Mouse (Mus musculus): Measurements from ENCODE around the gene Ak5. TPM values are rescaled to one million over a fixed set of nuclear protein-coding genes. Genes with fewer than 3 reads are reported as not detected.

Gene Ak5
- total and polyA plus RNA-seq, 2 experiments from 2014 or later: 0.11 TPM; not detected in 1

DNA sequence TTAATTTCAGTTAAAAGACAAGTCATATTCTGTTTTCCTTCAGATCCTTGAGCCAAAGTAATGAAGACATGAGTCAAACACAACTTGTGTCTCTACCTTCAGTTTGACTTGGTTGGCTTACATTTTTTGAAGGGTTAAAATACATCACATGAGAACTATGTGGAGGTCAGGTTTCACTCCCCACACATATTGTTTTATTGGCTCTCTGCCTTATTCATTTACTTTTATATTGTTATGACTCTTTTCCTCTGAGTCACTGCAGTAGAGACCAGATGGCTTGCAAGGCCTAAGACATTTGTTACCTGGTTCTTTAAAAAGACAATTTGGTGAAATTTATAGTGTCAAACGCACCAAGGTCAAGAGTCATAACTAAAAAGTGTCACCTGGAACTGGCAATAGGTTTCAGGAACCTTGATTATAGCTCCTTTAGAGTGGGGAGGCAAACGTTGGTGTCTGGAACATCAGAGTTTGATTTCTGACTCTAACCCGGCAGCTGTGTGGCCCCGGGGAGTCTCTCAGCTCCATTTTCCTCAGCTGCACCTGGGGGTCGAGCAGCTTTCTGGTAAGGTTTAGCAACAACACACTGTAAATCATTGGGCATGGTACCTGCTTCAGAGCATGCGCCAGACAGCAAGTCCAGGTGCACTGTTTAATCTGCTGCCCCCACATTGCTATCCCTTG is 145.4 kb downstream of the Ak5 start:
- Histone ChIP-seq H3K9me3 (replicated peaks; ENCODE audit: control insufficient read depth, low read length) (peaks cover 5% of the 10 kb centered on the region; the same call in 1 of the 2 replicates), H3K4me1 (ENCODE audit: control insufficient read depth, insufficient read depth) (no peaks in the 10 kb centered on the region), H3K9ac (replicated peaks; ENCODE audit: low read depth, low read length) (no peak overlapping the region), H3K4me2 (ENCODE audit: low read depth, low read length) (no peak overlapping the region), H3K4me3 (ENCODE audit: low read depth, low read length) (no peak overlapping the region), H3K36me3 (replicated peaks; ENCODE audit: control insufficient read depth, insufficient read depth, low read length) (no peaks in the 10 kb centered on the region), H3K27me3 (ENCODE audit: control insufficient read depth, insufficient read depth, low read length) (no peaks in the 10 kb centered on the region), H3K27ac (ENCODE audit: low read depth) (no peak overlapping the region)
- DNase-seq (ENCODE audit: low spot score) (no peak), ATAC-seq (ENCODE audit: insufficient read depth, low read depth) (no peak)
- WGBS: 74% methylated on average over 6 of the region's 6 CpGs
- TF ChIP-seq CTCF (IDR thresholded peaks at IDR 0.05; ENCODE audit: low read depth): no peak
- no peak for TF ChIP-seq EP300 (IDR thresholded peaks at IDR 0.05; ENCODE audit: low read depth)

- DNase-seq (ENCODE audit: low spot score) (no peak), ATAC-seq (ENCODE audit: insufficient read depth, low read depth) (no peak)
- Histone ChIP-seq H3K27me3 (ENCODE audit: control insufficient read depth, insufficient read depth, low read length) (no peaks in the 10 kb centered on the region), H3K36me3 (replicated peaks; ENCODE audit: control insufficient read depth, insufficient read depth, low read length) (no peaks in the 10 kb centered on the region), H3K4me1 (ENCODE audit: control insufficient read depth, insufficient read depth) (no peaks in the 10 kb centered on the region), H3K27ac (ENCODE audit: low read depth) (no peak overlapping the region), H3K4me3 (ENCODE audit: low read depth, low read length) (no peak overlapping the region), H3K9me3 (replicated peaks; ENCODE audit: control insufficient read depth, low read length) (peaks cover 5% of the 10 kb centered on the region; the same call in 1 of the 2 replicates), H3K4me2 (ENCODE audit: low read depth, low read length) (no peak overlapping the region), H3K9ac (replicated peaks; ENCODE audit: low read depth, low read length) (no peak overlapping the region)
- WGBS: 76% methylated on average over 7 of the region's 7 CpGs
- no peak for TF ChIP-seq EP300 (IDR thresholded peaks at IDR 0.05; ENCODE audit: low read depth)
- no peak for TF ChIP-seq CTCF (IDR thresholded peaks at IDR 0.05; ENCODE audit: low read depth)
Observed at GRCm38 (mm10) chr3:152521054-152521453, 147.1 kb downstream of the Ak5 start.

DNA sequence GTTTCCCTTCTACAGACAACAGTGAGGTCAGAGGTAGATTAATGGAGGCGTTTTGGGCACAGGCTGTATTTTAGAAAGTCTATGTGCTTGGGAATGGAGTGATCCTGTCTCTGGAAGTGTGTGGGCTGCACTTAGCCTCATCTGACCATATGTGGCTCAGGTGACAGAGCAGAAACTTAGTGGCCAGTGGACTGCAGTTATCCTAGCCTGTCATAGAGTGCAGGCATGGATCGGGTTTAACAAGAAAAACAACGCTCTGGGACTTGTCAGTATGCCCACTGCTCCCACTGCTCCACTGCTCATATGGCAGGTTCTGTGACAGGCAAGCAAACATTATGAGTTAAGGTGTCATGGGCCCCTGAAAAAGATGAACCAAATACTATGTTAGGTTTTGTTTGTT is 148.1 kb downstream of the Ak5 start:
- peaks cover 5% of the 10 kb centered on the region; the same call in 1 of the 2 replicates for H3K9me3 ChIP-seq (replicated peaks; ENCODE audit: control insufficient read depth, low read length)
- no peak overlapping the region for H3K4me2 ChIP-seq (ENCODE audit: low read depth, low read length)
- H3K27me3 ChIP-seq (ENCODE audit: control insufficient read depth, insufficient read depth, low read length): 0 out of 2 replicates have a peak, but pooled peaks cover 5% of the 10 kb centered on the region
- H3K9ac ChIP-seq (replicated peaks; ENCODE audit: low read depth, low read length): no peak overlapping the region
- H3K36me3 ChIP-seq (replicated peaks; ENCODE audit: control insufficient read depth, insufficient read depth, low read length): no peaks in the 10 kb centered on the region
- TF ChIP-seq EP300 (IDR thresholded peaks at IDR 0.05; ENCODE audit: low read depth) (no peak), CTCF (IDR thresholded peaks at IDR 0.05; ENCODE audit: low read depth) (no peak)
- no peak overlapping the region for H3K4me3 ChIP-seq (ENCODE audit: low read depth, low read length)
- no peak for ATAC-seq (ENCODE audit: insufficient read depth, low read depth)
- H3K27ac ChIP-seq (ENCODE audit: low read depth): no peak overlapping the region
- H3K4me1 ChIP-seq (ENCODE audit: control insufficient read depth, insufficient read depth): no peaks in the 10 kb centered on the region
- 65% methylated on average over 3 of the region's 3 CpGs for WGBS
- no peak for DNase-seq (ENCODE audit: low spot score)

GRCm38 (mm10) chr3:152519556-152519955 is 148.6 kb downstream of the Ak5 start:
- no peaks in the 10 kb centered on the region for H3K4me1 ChIP-seq (ENCODE audit: control insufficient read depth, insufficient read depth)
- no peak overlapping the region for H3K4me3 ChIP-seq (ENCODE audit: low read depth, low read length)
- no peaks in the 10 kb centered on the region for H3K36me3 ChIP-seq (replicated peaks; ENCODE audit: control insufficient read depth, insufficient read depth, low read length)
- DNase-seq (ENCODE audit: low spot score) (no peak), ATAC-seq (ENCODE audit: insufficient read depth, low read depth) (no peak)
- no peak overlapping the region for H3K4me2 ChIP-seq (ENCODE audit: low read depth, low read length)
- H3K9me3 ChIP-seq (replicated peaks; ENCODE audit: control insufficient read depth, low read length): peaks cover 5% of the 10 kb centered on the region; the same call in 1 of the 2 replicates
- H3K9ac ChIP-seq (replicated peaks; ENCODE audit: low read depth, low read length): no peak overlapping the region
- no peak overlapping the region for H3K27ac ChIP-seq (ENCODE audit: low read depth)
- 70% methylated on average over 10 of the region's 10 CpGs for WGBS
- TF ChIP-seq EP300 (IDR thresholded peaks at IDR 0.05; ENCODE audit: low read depth): no peak
- no peak for TF ChIP-seq CTCF (IDR thresholded peaks at IDR 0.05; ENCODE audit: low read depth)
- 0 out of 2 replicates have a peak, but pooled peaks cover 5% of the 10 kb centered on the region for H3K27me3 ChIP-seq (ENCODE audit: control insufficient read depth, insufficient read depth, low read length)

GRCm38 (mm10) chr3:152516569-152516968 is 151.6 kb downstream of the Ak5 start:
- TF ChIP-seq CTCF (IDR thresholded peaks at IDR 0.05; ENCODE audit: low read depth) (no peak), EP300 (IDR thresholded peaks at IDR 0.05; ENCODE audit: low read depth) (no peak)
- H3K4me1 ChIP-seq (ENCODE audit: control insufficient read depth, insufficient read depth): no peaks in the 10 kb centered on the region
- ATAC-seq (ENCODE audit: insufficient read depth, low read depth) (no peak), DNase-seq (ENCODE audit: low spot score) (no peak)
- no peaks in the 10 kb centered on the region for H3K36me3 ChIP-seq (replicated peaks; ENCODE audit: control insufficient read depth, insufficient read depth, low read length)
- no peak overlapping the region for H3K4me3 ChIP-seq (ENCODE audit: low read depth, low read length)
- H3K27me3 ChIP-seq (ENCODE audit: control insufficient read depth, insufficient read depth, low read length): 0 out of 2 replicates have a peak, but pooled peaks cover 5% of the 10 kb centered on the region
- no peak overlapping the region for H3K27ac ChIP-seq (ENCODE audit: low read depth)
- no peaks in the 10 kb centered on the region for H3K9me3 ChIP-seq (replicated peaks; ENCODE audit: control insufficient read depth, low read length)
- WGBS: 65% methylated on average over 3 of the region's 3 CpGs
- H3K9ac ChIP-seq (replicated peaks; ENCODE audit: low read depth, low read length): no peak overlapping the region
- no peak overlapping the region for H3K4me2 ChIP-seq (ENCODE audit: low read depth, low read length)

DNA sequence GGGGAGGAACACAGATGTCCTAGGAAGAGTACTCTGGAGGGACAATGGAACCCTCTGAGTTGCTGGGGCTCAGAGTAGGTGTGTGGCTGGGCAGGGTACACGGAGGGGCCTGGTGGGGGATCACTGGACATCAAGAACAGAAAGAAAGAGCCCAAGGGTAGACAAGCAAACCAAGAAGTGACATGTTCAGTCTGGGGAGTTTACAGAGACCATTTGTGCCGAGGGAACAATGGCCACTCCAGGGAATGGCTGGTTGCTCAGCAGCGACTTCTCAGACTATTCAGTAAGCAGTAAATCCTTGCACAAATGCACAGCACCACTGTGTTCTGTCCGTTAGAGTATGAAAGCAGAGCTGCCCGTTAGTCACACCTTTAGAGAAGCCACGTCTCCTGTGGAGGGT is 152.2 kb downstream of the Ak5 start:
- no peak overlapping the region for H3K27ac ChIP-seq (ENCODE audit: low read depth)
- no peaks in the 10 kb centered on the region for H3K36me3 ChIP-seq (replicated peaks; ENCODE audit: control insufficient read depth, insufficient read depth, low read length)
- ATAC-seq (ENCODE audit: insufficient read depth, low read depth): no peak
- no peak overlapping the region for H3K4me3 ChIP-seq (ENCODE audit: low read depth, low read length)
- H3K4me2 ChIP-seq (ENCODE audit: low read depth, low read length): no peak overlapping the region
- no peak for DNase-seq (ENCODE audit: low spot score)
- no peak for TF ChIP-seq EP300 (IDR thresholded peaks at IDR 0.05; ENCODE audit: low read depth)
- no peak for TF ChIP-seq CTCF (IDR thresholded peaks at IDR 0.05; ENCODE audit: low read depth)
- no peaks in the 10 kb centered on the region for H3K4me1 ChIP-seq (ENCODE audit: control insufficient read depth, insufficient read depth)
- H3K27me3 ChIP-seq (ENCODE audit: control insufficient read depth, insufficient read depth, low read length): 0 out of 2 replicates have a peak, but pooled peaks cover 5% of the 10 kb centered on the region
- 74% methylated on average over 6 of the region's 6 CpGs for WGBS
- no peaks in the 10 kb centered on the region for H3K9me3 ChIP-seq (replicated peaks; ENCODE audit: control insufficient read depth, low read length)
- H3K9ac ChIP-seq (replicated peaks; ENCODE audit: low read depth, low read length): no peak overlapping the region

All from heart, postnatal 0 days (tissue).